Mouse (Mus musculus) brain, embryonic 14.5 days (tissue): ENCODE data around the gene Chfr. TPM values are rescaled to one million over a fixed set of nuclear protein-coding genes. Genes with fewer than 3 reads are reported as not detected.

Experiments
- DNase-seq: peaks from one replicate; pipeline ENCODE4 v3.0.0-alpha.2; 2011; ENCODE audit warnings: low read depth
- CTCF ChIP-seq: fragments of 200-500 bp; IDR thresholded peaks from 2 replicates; pipeline ENCODE4 v1.5.1; 2012; ENCODE audit warnings: inconsistent platforms, mild to moderate bottlenecking, moderate library complexity, borderline replicate concordance; ENCODE audit not compliant: insufficient read depth, insufficient read length; ENCODE audit errors: extremely low read depth
- POLR2A ChIP-seq: fragments of 200-500 bp; IDR thresholded peaks from 2 replicates; pipeline ENCODE4 v1.6.1; 2012; ENCODE audit warnings: mild to moderate bottlenecking, inconsistent platforms, borderline replicate concordance; ENCODE audit not compliant: poor library complexity, insufficient read depth, insufficient read length, severe bottlenecking; ENCODE audit errors: extremely low read depth
- polyA plus RNA-seq: library from polyadenylated mRNA; depleted of rRNA; stranded (reverse); fragments of >200 nt; gene quantifications from 2 replicates; pipeline ENCODE4 v1.2.3, GENCODE M21; 2012; rRNA removed

Chfr gene
- polyA plus RNA-seq, 1 experiment: 119 TPM

- TF ChIP-seq POLR2A (no peak), CTCF (no peak)
- no peak for DNase-seq
Observed at GRCm38 (mm10) chr5:110220331-110220730, 84.7 kb downstream of the Chfr start.

Other genes with a start within 250 kb of the Chfr start
- gene Gm15446, start 212.4 kb upstream of the Chfr start, polyA plus RNA-seq: 0.05 and 0.09 TPM in 2 replicates
- gene Zfp932, start 139.3 kb upstream of the Chfr start, polyA plus RNA-seq: 24.2 and 27.1 TPM in 2 replicates
- 0.66 and 2.1 TPM in 2 replicates for gene Gm17655, start 63.3 kb upstream of the Chfr start, polyA plus RNA-seq
- 0.42 and 0.63 TPM in 2 replicates for gene Gm35315, start 41.4 kb upstream of the Chfr start, polyA plus RNA-seq
- 2.6 and 3.2 TPM in 2 replicates for gene Plcxd1, start 35.9 kb upstream of the Chfr start, polyA plus RNA-seq
- gene Gtpbp6, start 27.6 kb upstream of the Chfr start, polyA plus RNA-seq: 183 and 293 TPM in 2 replicates
- 5.8 and 9.7 TPM in 2 replicates for gene Zfp605, start 25.8 kb upstream of the Chfr start, polyA plus RNA-seq
- gene Golga3, start 40.9 kb downstream of the Chfr start, polyA plus RNA-seq: 13.8 and 21.7 TPM in 2 replicates
- 18.7 and 19.8 TPM in 2 replicates for gene Ankle2, start 95.2 kb downstream of the Chfr start, polyA plus RNA-seq
- gene Pgam5, start 134.1 kb downstream of the Chfr start, polyA plus RNA-seq: 55.4 and 55.9 TPM in 2 replicates
- 4.3 and 4.5 TPM in 2 replicates for gene Pxmp2, start 150.3 kb downstream of the Chfr start, polyA plus RNA-seq
- gene Pole, start 150.5 kb downstream of the Chfr start, polyA plus RNA-seq: 15.8 and 20.2 TPM in 2 replicates
- gene P2rx2, start 207.4 kb downstream of the Chfr start, polyA plus RNA-seq: 8.3 and 10.8 TPM in 2 replicates
- gene Lrcol1, start 208.9 kb downstream of the Chfr start, polyA plus RNA-seq: not detected in 2 replicates